Mouse (Mus musculus) retina, adult 2 months (tissue): ENCODE measurements around the gene Cep250.
A peak's percentile ranks its signal among the peaks of the same experiment; 100 is the strongest.
"Not testable (repeated sequence)": the region's sequence is repeated elsewhere in the genome, so short reads cannot be mapped to it uniquely, and the experiment has no call there.

ENCODE experiments used
- DNase-seq: peaks from one replicate; pipeline ENCODE4 v3.0.0-alpha.2; 2012; ENCODE audit warnings: low read depth, low spot score

The Cep250 gene

DNA sequence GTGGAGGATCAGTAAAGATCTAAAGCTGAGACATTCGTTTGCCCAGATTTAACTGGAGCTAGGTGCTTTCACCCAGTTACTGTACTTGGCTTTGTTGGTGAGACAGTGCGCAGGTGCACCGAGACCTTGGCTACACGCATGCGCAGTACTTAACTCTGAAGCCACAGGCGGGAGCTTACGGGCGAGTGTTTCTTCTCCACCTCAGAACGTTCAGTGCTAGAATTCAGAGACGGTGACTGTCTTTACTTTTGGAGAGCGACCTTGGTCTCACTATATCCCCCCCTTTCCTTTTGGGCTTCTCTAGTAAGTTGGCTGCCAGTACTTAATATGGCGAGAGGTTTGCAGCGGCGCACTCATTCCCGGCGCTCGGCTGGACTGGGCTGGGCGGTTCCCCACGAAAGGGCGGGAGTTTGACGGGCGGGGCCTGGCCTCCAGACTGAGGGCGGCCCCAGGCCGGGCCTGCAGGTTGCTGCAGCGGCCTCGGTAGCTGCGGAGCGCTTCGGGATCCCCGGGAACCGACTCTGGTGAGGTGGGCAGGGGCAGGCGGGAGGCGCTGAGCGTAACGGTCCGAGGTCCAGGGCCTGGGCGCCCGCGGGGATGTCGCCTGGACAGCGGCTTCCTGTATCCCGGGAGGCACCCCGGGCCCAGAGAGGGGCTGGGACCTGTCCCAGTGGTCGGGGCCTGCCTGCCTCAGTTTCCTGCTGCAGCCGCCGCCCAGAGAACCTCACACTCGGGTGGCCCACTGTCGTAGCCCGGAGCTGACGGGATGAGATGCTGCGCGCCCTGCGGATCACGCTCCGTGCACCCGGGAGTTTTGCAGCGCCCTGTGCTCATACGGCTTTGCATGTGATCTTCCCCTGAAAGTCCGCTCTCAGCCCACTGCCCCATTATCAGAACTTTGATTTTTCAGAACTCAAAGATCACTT is at the start of gene Cep250:
Gene Cep250, plus strand, starts transcription at position 325 of the 926 bp plus-strand sequence.
- peak; percentile 82 for DNase-seq

DNA sequence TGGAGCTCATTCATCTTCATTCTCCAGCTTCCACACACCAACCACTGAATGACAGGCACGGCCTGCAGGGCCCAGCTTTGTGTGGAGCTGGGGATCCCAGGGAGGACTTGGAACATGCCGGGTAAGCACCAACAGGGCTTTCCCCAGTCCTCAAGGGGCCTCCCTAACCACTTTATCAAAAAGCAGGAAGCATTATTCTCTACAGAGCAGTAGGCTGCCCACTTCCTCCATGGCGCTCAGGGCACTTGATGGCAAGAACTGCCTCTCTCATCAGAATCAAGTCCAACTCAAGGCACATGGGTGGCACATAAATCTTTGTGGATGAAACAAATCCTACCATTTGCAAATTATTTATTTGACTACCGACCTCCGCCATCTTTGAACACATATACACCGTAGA is 41.6 kb upstream of the Cep250 start:
- DNase-seq: no peak

DNA sequence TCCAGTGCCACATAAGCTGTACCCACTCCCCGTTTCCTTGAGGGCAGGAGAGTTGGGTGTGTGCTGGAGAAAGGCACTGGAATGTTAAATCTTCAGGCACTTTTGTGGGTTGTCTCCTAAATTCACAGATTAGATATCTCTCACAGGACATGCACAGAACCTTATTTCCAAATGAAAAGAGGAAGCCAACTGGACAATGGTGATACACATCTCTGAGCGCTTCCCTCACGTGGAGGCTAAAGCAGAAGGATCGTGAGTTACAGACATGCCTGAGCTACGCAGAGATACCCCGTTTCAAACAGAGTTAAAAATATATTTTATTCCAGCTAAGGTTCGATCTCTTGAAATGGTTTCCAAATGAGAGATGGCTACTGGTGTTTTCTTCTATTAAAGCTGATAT is 33.1 kb upstream of the Cep250 start:
- DNase-seq: no peak

DNA sequence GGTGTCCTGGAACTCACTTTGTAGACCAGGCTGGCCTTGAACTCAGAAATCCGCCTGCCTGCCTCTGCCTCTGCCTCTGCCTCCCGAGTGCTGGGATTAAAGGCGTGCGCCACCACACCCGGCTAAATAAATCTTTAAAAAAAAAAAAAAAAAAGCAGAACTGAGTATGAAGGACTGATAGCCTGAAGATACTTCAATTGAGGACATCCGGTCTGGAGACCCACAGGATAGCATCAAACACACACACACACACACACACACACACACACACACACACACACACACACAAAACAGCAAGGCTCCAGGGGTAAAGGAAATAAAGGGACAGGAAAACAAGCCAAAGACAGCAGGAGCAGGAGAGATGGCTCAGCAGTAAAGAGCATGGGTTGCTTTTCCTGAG is 31.0 kb upstream of the Cep250 start:
- not testable (repeated sequence) for DNase-seq

DNA sequence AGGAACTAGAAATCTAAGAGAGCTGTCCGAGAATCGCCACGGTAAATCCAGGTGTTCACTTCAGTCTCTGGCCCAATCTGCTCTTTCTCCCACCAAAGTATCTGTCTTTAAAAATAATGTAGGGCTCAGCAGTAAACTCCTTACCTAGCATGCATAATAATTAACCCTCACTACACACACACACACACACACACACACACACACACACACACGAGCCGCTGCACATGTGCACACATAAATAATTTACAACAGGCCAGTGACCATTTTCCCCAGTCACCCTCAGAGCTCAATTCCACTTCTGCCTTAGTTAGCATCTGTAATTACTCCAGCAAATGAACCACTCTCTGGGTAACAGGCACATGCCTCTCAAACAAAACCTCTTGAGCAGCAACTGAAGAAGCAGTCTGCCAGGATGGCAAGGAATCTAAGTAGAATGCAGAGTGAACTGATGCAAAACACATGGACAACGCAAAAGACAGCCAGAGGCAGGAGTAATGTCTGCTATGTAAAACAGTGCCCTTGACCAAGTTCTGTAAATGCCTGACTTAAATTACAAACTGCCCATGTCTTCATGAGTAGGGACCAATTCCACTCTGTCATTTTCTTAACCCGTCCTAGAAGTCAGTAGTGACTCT is 27.4 kb upstream of the Cep250 start:
- DNase-seq: no peak

DNA sequence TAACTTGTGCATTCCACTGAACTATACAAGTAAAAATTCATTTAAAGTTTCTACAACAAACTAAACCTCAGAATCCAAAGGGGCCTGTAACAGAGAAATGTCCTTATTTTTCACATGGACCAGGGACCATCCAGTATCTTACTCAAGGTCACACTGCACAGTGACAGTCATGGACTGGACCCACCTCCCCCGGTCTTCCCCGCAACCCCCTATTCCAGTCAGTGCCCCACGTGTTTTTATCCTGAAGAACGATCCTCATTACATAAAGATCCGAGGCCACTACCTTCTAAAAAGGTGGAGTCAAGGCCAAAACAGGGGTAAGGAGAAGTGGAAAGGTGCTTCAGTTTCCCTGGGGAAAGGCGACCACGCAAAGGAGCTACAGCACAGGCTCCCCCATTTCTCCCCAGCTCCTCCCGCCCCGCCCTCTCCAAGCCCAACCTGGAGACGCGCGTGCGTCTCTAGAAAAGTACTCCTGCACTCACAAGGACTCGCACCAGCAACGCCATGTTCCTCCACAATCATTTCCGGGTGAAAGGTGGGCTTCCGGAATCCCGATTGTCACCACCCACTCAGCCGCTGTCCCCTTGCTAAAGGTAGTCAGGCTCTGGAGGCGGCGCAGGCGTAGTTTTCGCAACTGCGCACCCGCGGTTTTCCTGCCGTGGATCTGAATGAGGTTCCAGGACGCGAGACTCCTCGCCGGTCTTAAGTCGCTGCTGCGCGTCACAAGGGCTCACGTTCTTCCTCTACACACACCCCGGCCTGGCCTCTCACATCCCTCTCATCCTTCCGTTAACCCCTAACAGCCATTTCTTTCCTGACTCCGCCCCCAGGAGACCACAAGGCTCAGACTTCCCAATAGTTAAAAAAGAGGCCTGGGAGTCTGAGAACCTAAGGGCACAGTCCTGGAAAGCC is 26.5 kb upstream of the Cep250 start, which contains the start of gene Uqcc1:
Gene Uqcc1, minus strand, starts transcription at position 780 of the 912 bp plus-strand sequence.
- DNase-seq: peak; percentile 90

DNA sequence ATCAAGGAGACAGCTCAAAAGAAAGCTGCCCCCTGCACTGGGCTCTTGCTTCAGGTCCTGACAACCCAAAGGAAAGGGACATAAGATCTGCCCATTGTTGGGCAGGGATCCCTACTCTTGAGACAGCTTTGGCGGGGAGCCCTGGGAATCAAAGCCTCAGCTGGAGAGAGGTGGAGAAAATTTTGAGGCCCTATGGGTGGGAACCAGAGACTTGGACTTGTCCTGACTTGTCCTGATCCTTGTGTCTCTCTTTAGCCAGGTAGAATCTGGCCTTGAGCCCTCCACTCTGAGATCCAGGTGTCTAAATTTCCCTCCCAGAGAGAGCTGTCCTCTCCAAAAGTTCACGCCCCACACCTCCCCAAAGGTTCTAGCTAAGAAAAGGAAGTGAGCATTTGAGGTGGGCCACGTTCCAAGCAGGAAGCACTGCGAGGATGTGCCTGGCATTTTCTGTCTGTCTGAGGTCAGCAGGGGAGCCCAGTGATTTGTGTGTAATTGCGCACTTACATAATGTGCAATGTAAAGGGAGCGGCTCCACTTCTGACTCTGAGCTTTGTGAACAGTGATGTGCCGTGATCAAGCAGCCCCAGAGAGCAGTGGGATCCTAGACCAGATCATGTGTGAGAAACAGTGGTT is 16.2 kb upstream of the Cep250 start:
- DNase-seq: no peak

DNA sequence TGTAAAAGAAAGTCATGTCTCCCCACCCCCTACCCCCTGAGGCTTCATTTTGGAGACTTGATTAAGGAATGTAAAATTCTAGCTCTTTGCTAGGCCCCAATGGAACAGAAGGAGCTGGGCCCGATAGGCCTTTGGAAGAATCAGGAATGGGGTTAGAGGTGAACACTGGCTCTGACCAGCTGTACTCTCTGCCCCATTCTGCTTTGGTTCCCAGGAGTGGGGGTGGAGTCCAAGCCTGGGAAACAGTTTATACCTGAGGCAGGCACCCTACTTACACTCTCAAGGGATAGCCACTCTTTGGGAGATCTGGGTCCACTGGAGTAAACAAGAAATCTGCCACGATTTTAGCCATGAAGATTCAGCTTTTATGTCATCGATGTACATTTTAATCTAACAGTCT is 15.6 kb upstream of the Cep250 start, which contains the start of gene Gm15557:
Gene Gm15557, plus strand, starts transcription at position 48 of the 400 bp plus-strand sequence.
- no peak for DNase-seq

DNA sequence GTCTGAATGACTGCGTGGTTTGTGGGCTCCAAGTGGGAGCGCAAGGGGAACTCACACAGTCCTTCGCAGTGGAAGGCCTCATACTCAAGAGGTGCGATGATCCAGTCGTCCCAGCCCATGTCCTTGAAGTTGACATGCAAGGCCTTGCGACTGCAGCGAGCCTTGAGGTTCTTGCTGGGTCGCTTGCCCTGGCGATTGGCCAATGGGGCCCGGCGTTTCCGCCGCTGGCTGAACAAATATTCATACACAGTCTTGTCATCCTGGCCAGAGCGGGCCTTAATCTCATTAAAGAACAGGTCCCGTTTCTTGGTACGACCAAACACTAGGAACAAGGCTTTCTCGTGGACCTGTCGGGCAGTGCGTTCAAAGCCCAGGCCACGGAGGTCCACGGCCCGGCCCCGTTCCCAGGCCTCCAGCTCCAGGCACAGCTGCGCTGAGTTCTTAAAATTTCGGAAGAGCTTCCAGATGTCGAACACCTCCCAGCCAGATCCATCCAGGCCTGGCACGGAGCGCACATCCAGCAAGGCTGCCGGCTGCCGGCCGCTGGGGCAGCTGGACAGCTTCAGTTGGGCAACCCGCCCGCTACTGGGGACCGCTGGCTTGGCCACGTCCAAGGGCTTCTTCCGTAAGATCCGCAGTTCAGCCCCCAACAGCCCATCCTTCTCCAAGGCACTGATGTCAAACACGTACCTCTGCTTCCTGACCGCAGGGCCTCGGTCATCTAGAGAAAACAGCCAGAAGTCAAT is 14.4 kb upstream of the Cep250 start:
- DNase-seq: no peak

DNA sequence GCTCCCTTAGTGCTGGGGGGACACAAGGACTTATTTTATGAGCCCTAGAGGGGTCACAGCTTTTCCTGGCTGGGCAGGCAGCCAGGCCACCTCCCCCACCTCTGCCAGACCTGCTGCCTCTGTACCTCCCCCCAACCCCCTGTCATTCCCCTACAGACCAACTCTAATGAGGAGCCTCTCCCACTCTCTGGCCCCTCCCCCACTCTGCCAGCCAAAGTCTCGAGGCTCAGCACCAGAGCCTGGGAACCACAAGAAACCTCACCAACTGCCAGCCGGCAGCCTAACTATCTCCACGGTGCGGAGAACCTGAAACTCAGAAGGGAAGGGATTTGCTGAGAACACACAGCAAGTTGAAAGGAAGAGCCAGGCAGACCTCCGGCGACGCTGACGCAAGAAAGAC is 12.8 kb upstream of the Cep250 start:
- no peak for DNase-seq

DNA sequence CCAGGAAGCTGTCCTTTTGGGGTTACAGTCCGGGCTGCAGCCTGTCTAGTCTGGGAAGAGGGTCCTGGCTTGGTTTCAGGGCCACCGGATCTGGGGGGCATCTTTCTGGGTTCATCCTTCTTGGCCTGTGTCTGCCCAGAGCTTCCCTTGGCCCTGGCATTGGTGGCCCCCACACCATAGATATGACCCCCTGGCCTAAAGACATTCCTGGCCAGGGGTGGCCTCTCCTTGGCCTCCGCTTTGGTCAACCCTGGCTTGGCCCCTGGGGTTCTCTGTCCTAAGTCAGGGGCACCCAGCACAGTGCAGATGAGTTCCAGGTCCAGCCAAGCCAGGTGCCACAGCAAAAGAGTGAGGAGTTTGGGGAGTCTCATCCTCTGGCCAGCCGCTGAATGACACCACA is 11.6 kb upstream of the Cep250 start:
- no peak for DNase-seq

DNA sequence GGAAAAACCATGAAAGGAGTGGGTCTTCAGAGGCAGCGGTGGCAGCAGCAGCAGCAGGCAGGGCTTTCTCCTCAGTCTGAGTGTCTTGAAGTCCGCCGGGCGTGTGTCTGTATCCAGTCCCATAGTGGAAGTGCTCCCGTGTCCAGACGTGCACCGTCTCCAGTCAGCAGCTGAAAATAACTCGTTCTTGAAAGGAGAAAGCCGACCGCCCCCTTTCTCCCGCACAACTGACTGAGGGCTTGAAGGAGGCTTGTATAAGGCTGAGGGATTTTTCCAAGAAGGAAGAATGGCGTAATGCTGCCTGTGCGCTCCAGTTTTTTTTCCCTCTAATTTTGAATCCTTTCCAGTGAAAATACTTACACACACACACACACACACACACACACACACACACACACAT is 11.1 kb upstream of the Cep250 start, which contains the start of gene Gdf5:
Gene Gdf5, minus strand, starts transcription at position 244 of the 400 bp plus-strand sequence.
- no peak for DNase-seq

DNA sequence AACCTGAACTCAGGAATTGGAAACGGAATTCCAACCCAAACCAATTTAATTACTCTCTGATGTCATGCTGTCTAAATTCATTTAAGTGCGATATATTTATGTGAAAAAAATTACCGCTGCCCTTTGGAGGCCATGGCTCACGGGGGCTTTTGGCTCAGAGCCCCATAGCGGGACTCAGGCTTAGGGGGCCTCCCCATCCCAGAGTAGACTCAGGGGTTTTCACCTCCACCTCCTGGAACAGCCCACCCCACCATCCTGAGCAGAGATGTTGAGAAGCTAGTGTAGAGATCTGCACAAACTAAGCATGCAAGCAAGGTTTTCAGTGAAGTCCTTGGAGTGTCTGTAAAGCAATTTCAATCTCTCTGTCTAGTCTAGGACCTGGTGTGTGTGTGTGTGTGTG is 10.7 kb upstream of the Cep250 start:
- no peak for DNase-seq

DNA sequence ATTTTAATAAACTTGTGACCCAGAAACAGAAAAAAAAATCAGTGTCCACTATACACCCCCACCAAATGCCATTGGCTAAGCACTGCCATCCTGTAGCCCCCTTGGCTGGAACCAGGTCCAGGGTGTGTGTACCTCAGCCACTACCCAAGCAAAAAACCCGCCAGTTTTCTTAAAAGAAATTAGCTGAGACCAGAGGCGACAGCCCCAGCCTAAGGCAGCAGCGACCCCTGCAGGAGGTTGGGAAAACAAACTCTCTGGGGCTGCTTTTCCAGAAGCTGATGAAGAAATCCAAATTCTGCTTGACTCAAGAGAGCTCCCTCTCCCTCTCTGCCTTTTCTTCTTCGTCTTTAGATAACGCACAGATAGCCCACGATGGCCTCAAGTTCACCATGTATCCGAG is 10.2 kb upstream of the Cep250 start:
- DNase-seq: no peak

DNA sequence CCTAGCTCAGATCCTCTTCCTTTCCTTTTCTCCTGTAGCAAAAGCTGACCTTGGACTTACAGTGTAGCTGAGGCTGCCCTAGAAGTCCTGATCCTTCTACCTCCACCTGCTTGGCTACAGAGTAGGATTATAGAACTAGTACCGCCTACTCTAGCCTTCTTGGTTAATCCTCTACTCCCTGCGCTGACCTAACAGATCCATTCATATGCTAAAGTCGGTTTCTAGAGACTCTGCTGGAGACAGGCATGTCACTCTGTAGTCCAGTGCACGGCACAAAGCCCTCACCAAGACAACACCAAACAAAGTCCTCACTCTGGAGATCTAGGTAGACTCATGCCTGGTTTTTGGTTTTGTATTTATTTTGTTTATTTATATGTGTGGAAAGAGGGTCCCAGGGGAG is 9.8 kb upstream of the Cep250 start:
- DNase-seq: peak; percentile 50

DNA sequence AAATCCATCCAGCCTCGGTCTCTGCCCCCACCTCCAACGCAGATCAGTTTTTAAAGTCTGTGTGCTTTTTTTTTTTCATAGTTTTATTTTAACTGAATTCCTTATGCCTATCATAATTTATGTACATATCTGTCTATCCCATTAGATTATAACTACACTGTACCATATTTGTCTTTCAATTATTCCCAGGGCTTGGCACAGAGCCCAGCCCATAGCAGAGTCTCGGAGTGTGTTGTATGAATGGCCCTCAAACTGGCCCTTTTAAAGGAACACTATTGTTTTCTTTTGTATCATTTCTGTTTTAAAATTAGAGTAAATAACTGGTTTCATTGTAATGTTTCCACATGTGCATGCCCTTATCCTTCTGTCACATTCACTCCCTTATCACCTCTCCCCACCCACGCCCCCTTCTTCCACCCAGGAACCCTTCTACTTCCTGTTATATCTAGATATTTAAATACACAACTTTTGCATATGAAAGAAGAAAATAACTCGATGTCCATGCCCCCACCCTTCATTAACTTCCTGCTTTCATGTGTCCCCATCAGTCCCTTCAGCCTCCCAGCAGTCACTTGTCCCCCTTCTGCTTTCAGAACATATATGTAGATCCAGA is 8.8 kb upstream of the Cep250 start:
- no peak for DNase-seq

DNA sequence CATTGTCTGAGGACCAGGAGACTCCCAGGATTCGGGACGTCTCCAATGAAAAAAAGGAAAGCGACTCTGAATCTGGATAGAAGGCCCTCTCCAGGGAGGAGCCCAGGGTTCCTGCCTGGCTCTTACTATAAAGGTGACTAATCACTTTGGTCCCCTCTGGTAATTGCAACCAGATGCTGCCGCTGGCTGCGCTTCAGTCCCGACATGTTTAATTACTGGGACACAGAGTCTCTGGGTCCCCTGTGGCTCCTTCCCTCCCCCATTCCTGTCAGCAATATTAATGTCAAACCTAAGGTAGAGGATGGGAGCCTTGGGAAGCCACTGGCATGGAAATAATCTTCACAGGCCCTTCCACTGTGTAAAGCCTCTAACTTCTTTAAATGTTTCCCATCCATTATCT is 6.9 kb upstream of the Cep250 start:
- no peak for DNase-seq

DNA sequence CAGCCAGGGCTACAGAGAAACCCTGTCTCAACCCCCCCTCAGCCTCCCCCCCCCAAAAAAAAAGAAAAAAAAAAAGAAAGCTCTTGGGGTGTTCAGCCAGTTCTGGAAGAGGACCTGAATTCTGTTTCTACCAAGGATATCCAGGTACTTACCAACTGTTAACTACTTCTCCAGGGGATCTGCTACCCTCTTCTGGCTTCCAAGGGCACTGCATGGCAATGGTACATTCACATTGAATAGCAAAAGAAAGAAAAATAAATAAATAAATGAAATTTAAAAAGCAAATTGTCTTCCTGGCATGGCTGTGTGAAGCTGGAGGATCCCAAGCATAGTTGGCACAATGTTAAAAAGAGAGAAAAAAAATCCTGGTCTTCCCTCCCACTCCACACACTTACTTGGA is 4.3 kb upstream of the Cep250 start:
- DNase-seq: no peak

DNA sequence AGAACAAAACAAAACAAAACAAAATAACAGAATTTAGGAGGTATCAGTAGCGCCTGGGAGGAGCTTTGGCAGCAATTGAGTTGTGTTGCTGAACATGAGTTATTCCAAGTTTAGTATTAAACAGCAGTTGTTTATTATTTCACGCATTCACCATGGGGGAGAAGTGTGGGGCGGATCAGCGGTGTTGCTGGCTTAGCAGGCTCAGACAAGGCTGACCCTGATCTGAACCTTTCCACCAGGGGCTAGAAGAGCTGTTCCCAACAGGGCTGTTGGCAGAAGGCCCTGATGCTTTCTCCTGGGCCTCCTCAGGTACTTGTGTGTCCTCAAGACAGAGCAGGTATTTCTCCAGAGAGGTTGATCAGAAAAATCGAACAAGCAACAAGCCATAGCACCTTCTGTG is 3.7 kb downstream of the Cep250 start:
- no peak for DNase-seq

DNA sequence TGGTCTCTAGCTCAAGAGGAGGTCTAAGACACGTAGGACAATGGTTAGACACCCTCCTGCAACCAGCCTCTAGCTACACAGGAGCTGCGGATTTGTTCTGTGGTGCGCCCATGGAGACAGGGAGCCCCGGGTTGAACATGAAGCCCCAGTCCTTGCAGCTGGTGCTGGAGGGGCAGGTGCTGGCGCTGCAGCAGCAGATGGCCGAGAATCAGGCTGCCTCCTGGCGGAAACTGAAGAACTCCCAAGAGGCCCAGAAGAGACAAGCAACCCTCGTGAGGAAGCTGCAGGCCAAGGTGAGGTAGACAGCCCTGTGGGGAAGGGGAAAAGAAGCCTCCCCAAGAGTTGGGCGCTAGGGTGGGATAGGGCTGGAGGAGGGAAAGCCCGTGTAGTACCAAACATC is 5.6 kb downstream of the Cep250 start:
- DNase-seq: no peak
